Mouse (Mus musculus): ENCODE measurements around the gene Sltm.

DNA sequence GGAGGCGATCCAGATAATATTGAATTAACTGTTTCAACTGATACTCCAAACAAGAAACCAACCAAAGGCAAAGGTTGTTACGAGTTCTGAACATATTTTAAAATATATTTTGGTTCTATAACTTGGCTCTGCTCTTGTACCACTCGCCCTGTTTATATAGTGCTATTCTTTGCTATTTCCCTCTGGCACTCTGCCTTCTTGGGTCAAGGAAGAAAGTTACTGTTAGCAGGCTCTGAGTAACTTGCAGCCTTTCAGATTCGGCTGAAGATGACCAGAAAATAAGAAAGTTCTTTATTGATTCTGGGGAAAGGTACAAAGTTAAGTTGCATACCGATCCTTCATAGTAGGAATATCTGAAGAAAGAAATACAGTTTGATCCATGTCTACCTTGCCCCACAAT, 1.4 kb downstream of the Sltm start:
- TF ChIP-seq MAZ (IDR thresholded peaks at IDR 0.05; ENCODE audit: low read depth, low read length) (no peak), ZKSCAN1 (IDR thresholded peaks at IDR 0.05; ENCODE audit: low read depth, low read length) (no peak), GATA1 (IDR thresholded peaks at IDR 0.05; ENCODE audit: low read depth, low read length) (no peak), POLR2A (IDR thresholded peaks at IDR 0.05; ENCODE audit: control insufficient read depth in 1 of 2, insufficient read depth in 1 of 2, low read depth in 1 of 2, low read length in 2 of 2, poor library complexity in 1 of 2) (no peak), CTCF (IDR thresholded peaks at IDR 0.05 in 2 of 3, conservative IDR thresholded peaks at IDR 0.05 in 1 of 3; ENCODE audit: control insufficient read depth in 1 of 3, insufficient read depth in 1 of 3, low read depth in 2 of 3, low read length in 3 of 3, poor library complexity in 1 of 3, severe bottlenecking in 1 of 3) (no peak), E2F4 (IDR thresholded peaks at IDR 0.05; ENCODE audit: borderline replicate concordance, low read depth, low read length) (no peak), CHD1 (IDR thresholded peaks at IDR 0.05; ENCODE audit: low read depth, low read length) (0 out of 2 replicates have a peak, but pooled peaks have one; percentile 26), SIN3A (IDR thresholded peaks at IDR 0.05; ENCODE audit: low read length) (no peak), TCF12 (IDR thresholded peaks at IDR 0.05; ENCODE audit: low read depth, low read length) (no peak), ZC3H11A (IDR thresholded peaks at IDR 0.05; ENCODE audit: low read depth, low read length) (no peak), CHD2 (IDR thresholded peaks at IDR 0.05; ENCODE audit: low read length) (no peak)
